Mouse (Mus musculus): ENCODE data around the gene Upk1a.

GRCm38 (mm10) chr7:30598786-30599185, 13.9 kb downstream of the Upk1a start, which contains the start of gene Zbtb32:
- TF ChIP-seq POLR2A (IDR thresholded peaks at IDR 0.05; ENCODE audit: low read depth, low read length), result no peak
- no peak for TF ChIP-seq CTCF (conservative IDR thresholded peaks at IDR 0.05; ENCODE audit: insufficient read depth, insufficient read length, low read depth, low read length)
